14 mouse cellular contexts compared by ENCODE assay signal in genomic region chr12:58269505-58269904, GRCm38 (mm10). TPM values are rescaled to one million over a fixed set of nuclear protein-coding genes. Genes with fewer than 3 reads are reported as not detected.
A peak's percentile ranks its signal among the peaks of the same experiment; 100 is the strongest.
DNase-seq lines count a peak whose midpoint lies in the region; ATAC-seq lines count a peak whose summit lies in the region.
"Had no signal": no experiment of that assay in that cellular context is flagged by ENCODE, and none has a peak within 500 bp of the region (broad histone marks: within the 10 kb centered on the region; RNA-seq: fewer than 3 reads in every experiment).

No protein-coding gene starts in this region.

- peaks cover 4% of the 10 kb centered on the region; the same call in 1 of the 2 replicates for H3K27me3 ChIP-seq in heart, embryonic 12.5 days (replicated peaks)
- H3K27me3 ChIP-seq in kidney, embryonic 15.5 days, result peaks cover 6% of the 10 kb centered on the region; the same call in 1 of the 2 replicates
- H3K27me3 ChIP-seq in limb, embryonic 13.5 days, result no peaks in the 10 kb centered on the region

- peak overlapping the region; percentile 97 for H3K4me2 ChIP-seq in heart, embryonic 12.5 days
- no peak overlapping the region for H3K4me2 ChIP-seq in kidney, embryonic 15.5 days
- peak overlapping the region; percentile 76 for H3K4me2 ChIP-seq in limb, embryonic 13.5 days (replicated peaks)

- H3K36me3 ChIP-seq in heart, embryonic 12.5 days, result no peaks in the 10 kb centered on the region
- no peaks in the 10 kb centered on the region for H3K36me3 ChIP-seq in kidney, embryonic 15.5 days
- H3K36me3 ChIP-seq in limb, embryonic 13.5 days, result no peaks in the 10 kb centered on the region

- peaks cover 9% of the 10 kb centered on the region for H3K4me1 ChIP-seq in heart, embryonic 12.5 days (replicated peaks)
- H3K4me1 ChIP-seq in kidney, embryonic 15.5 days, result peaks cover 16% of the 10 kb centered on the region
- H3K4me1 ChIP-seq in brown adipose tissue, adult 24 weeks (ENCODE audit: control insufficient read depth, insufficient read depth, insufficient read length, low read length), result peaks cover 4% of the 10 kb centered on the region; the same call in 1 of the 2 replicates
- H3K4me1 ChIP-seq in limb, embryonic 13.5 days, result peaks cover 34% of the 10 kb centered on the region

- ATAC-seq in heart, embryonic 12.5 days (ENCODE audit: insufficient number of reproducible peaks, low FRiP score), result no peak
- no peak for ATAC-seq in kidney, embryonic 15.5 days (replicated peaks; ENCODE audit: low FRiP score)
- peak; percentile 59 for ATAC-seq in limb, embryonic 13.5 days (ENCODE audit: low FRiP score, low read depth)

- H3K27ac ChIP-seq in heart, embryonic 12.5 days (ENCODE audit: poor library complexity, severe bottlenecking), result peak overlapping the region; percentile 90
- H3K27ac ChIP-seq in kidney, embryonic 15.5 days, result peak overlapping the region; percentile 88; the same call in 1 of the 2 replicates
- peak overlapping the region; percentile 79 for H3K27ac ChIP-seq in brown adipose tissue, adult 24 weeks (replicated peaks; ENCODE audit: low read depth, low read length)
- peak overlapping the region; percentile 97 for H3K27ac ChIP-seq in limb, embryonic 13.5 days

- WGBS in heart, embryonic 12.5 days, result 60% methylated on average over 4 of the region's 4 CpGs
- 75% methylated on average over 4 of the region's 4 CpGs for WGBS in kidney, embryonic 15.5 days
- 30% methylated on average over 4 of the region's 4 CpGs for WGBS in limb, embryonic 13.5 days

- H3K9me3 ChIP-seq in heart, embryonic 12.5 days (replicated peaks), result no peaks in the 10 kb centered on the region
- no peaks in the 10 kb centered on the region for H3K9me3 ChIP-seq in kidney, embryonic 15.5 days (replicated peaks)
- no peaks in the 10 kb centered on the region for H3K9me3 ChIP-seq in limb, embryonic 13.5 days

- no peak overlapping the region for H3K4me3 ChIP-seq in heart, embryonic 12.5 days
- no peak overlapping the region for H3K4me3 ChIP-seq in kidney, embryonic 15.5 days (replicated peaks)
- no peak overlapping the region for H3K4me3 ChIP-seq in brown adipose tissue, adult 24 weeks (ENCODE audit: insufficient read depth, low read depth, low read length)
- H3K4me3 ChIP-seq in limb, embryonic 13.5 days, result no peak overlapping the region

- DNase-seq in heart, postnatal 4 days, result no peak
- no peak for DNase-seq in kidney, adult 11 months
- no peak for DNase-seq in adrenal gland, postnatal 14 days
- DNase-seq in frontal cortex, postnatal 10 days (ENCODE audit: low spot score in 2 of 2), result no peak
- DNase-seq: cerebellum, adult 18-20 months had no signal

- no peak overlapping the region for H3K9ac ChIP-seq in heart, embryonic 12.5 days
- no peak overlapping the region for H3K9ac ChIP-seq in kidney, embryonic 15.5 days
- H3K9ac ChIP-seq in limb, embryonic 13.5 days, result no peak overlapping the region

RNA-seq across cellular contexts. Expression of gene Clec14a, which starts 0.4 kb away (rescaled TPM):
- 15.7 and 17.1 TPM in 2 replicates for polyA plus RNA-seq in heart, embryonic 12.5 days (2016; fragmentation: Nextera tagmentation; extraction: Ambion mirVana)
- total RNA-seq in heart, postnatal 4 days (2021), result 10 to 100 TPM; 28.5 to 29.9 TPM
- 12.0 and 12.3 TPM in 2 replicates for polyA plus RNA-seq in kidney, embryonic 15.5 days (2015; fragmentation: Nextera tagmentation; extraction: Ambion mirVana)
- 2.3 and 2.8 TPM in 2 replicates for polyA plus RNA-seq in brown adipose tissue, adult 24 weeks (2012; ENCODE audit: insufficient read depth, insufficient read length, missing spikeins)
- polyA plus RNA-seq in limb, embryonic 13.5 days (2015; fragmentation: Nextera tagmentation; extraction: Ambion mirVana), result 15.0 and 15.4 TPM in 2 replicates
- 15.1 and 20.0 TPM in 2 replicates for total RNA-seq in adrenal gland, postnatal 14 days (2021)
- total RNA-seq: MEL had no signal

RNA-seq across cellular contexts. Expression of gene Sstr1, which starts 57.9 kb away (rescaled TPM):
- 0.17 and 0.24 TPM in 2 replicates for polyA plus RNA-seq in heart, embryonic 12.5 days (2016; fragmentation: Nextera tagmentation; extraction: Ambion mirVana)
- total RNA-seq in heart, postnatal 4 days (2021), result under 1 TPM in 1 of 2 experiments, not detected in 1; 0.17 TPM
- 1.1 and 1.5 TPM in 2 replicates for polyA plus RNA-seq in kidney, embryonic 15.5 days (2015; fragmentation: Nextera tagmentation; extraction: Ambion mirVana)
- not detected in 2 replicates for polyA plus RNA-seq in brown adipose tissue, adult 24 weeks (2012; ENCODE audit: insufficient read depth, insufficient read length, missing spikeins)
- polyA plus RNA-seq in limb, embryonic 13.5 days (2015; fragmentation: Nextera tagmentation; extraction: Ambion mirVana), result 3.7 and 3.8 TPM in 2 replicates
- total RNA-seq in adrenal gland, postnatal 14 days (2021), result not detected in 2 replicates
- total RNA-seq: hematopoietic stem cell, adult 5-6 weeks had no signal
- polyA plus RNA-seq: forebrain, embryonic 11.5 days; liver, embryonic 11.5 days; thymus, postnatal 0 days had no signal
